Mouse (Mus musculus) bone marrow macrophage, adult 2 months (primary cell): ENCODE measurements around the gene Napsa. TPM values are rescaled to one million over a fixed set of nuclear protein-coding genes. Genes with fewer than 3 reads are reported as not detected.

ENCODE experiments used
- H3K27ac ChIP-seq: 2 replicates; pipeline ENCODE4 v1.5.1; 2012; ENCODE audit warnings: low read depth, low read length; ENCODE audit not compliant: insufficient read depth
- H3K4me1 ChIP-seq: 2 replicates; pipeline ENCODE4 v1.6.1; 2012; ENCODE audit warnings: low read length; ENCODE audit not compliant: control insufficient read depth, insufficient read depth
- H3K4me3 ChIP-seq: 2 replicates; pipeline ENCODE4 v1.5.1; 2012; ENCODE audit warnings: mild to moderate bottlenecking, low read length, moderate library complexity; ENCODE audit not compliant: insufficient read depth
- CTCF ChIP-seq: IDR thresholded peaks from 2 replicates; pipeline ENCODE4 v1.5.1; 2012; ENCODE audit warnings: low read depth, mild to moderate bottlenecking, low read length, moderate library complexity
- POLR2A ChIP-seq: IDR thresholded peaks from 2 replicates; pipeline ENCODE4 v1.6.1; 2012; ENCODE audit warnings: mild to moderate bottlenecking, low read depth, low read length, borderline replicate concordance
- polyA plus RNA-seq: library from polyadenylated mRNA; stranded (reverse); fragments of >200 nt; gene quantifications from 2 replicates; pipeline ENCODE4 v1.2.4, GENCODE M21; 2012; ENCODE audit not compliant: missing spikeins, insufficient read depth, insufficient read length

Gene Napsa
- polyA plus RNA-seq, 1 experiment: 224 TPM

GRCm38 (mm10) chr7:44624543-44624826, 52.3 kb downstream of the Napsa start:
- TF ChIP-seq POLR2A (no peak), CTCF (no peak)
- Histone ChIP-seq H3K27ac (no peak overlapping the region), H3K4me3 (no peak overlapping the region)

GRCm38 (mm10) chr7:44624828-44625227, 52.6 kb downstream of the Napsa start:
- Histone ChIP-seq H3K27ac (no peak overlapping the region), H3K4me3 (no peak overlapping the region), H3K4me1 (no peaks in the 10 kb centered on the region)
- no peak for TF ChIP-seq CTCF

More at GRCm38 (mm10) chr7:44624543-44624826, 52.3 kb downstream of the Napsa start:
- H3K4me1 ChIP-seq: no peaks in the 10 kb centered on the region

- Histone ChIP-seq H3K4me1 (no peaks in the 10 kb centered on the region), H3K27ac (no peak overlapping the region), H3K4me3 (no peak overlapping the region)
- TF ChIP-seq POLR2A: no peak
- no peak for TF ChIP-seq CTCF
Measured at GRCm38 (mm10) chr7:44625241-44626067, 53.3 kb downstream of the Napsa start.

- TF ChIP-seq POLR2A (no peak), CTCF (no peak)
- no peaks in the 10 kb centered on the region for H3K4me1 ChIP-seq
- no peak overlapping the region for H3K4me3 ChIP-seq
- no peak overlapping the region for H3K27ac ChIP-seq
Measured at GRCm38 (mm10) chr7:44626068-44626385, 53.8 kb downstream of the Napsa start.

- no peak overlapping the region for H3K4me3 ChIP-seq
- no peak overlapping the region for H3K27ac ChIP-seq
- no peaks in the 10 kb centered on the region for H3K4me1 ChIP-seq
- no peak for TF ChIP-seq CTCF
- TF ChIP-seq POLR2A: no peak
Measured at GRCm38 (mm10) chr7:44626966-44627365, 54.8 kb downstream of the Napsa start.

GRCm38 (mm10) chr7:44628402-44629034, 56.3 kb downstream of the Napsa start:
- no peak overlapping the region for H3K27ac ChIP-seq
- H3K4me3 ChIP-seq: no peak overlapping the region
- TF ChIP-seq POLR2A (no peak), CTCF (no peak)
- H3K4me1 ChIP-seq: no peaks in the 10 kb centered on the region

- no peak overlapping the region for H3K4me3 ChIP-seq
- no peak for TF ChIP-seq POLR2A
- TF ChIP-seq CTCF: no peak
- no peak overlapping the region for H3K27ac ChIP-seq
- no peaks in the 10 kb centered on the region for H3K4me1 ChIP-seq
Measured at GRCm38 (mm10) chr7:44630437-44630836, 58.3 kb downstream of the Napsa start.

- no peak overlapping the region for H3K4me3 ChIP-seq
- H3K4me1 ChIP-seq: no peaks in the 10 kb centered on the region
- TF ChIP-seq POLR2A (no peak), CTCF (no peak)
Measured at GRCm38 (mm10) chr7:44632676-44633075, 60.5 kb downstream of the Napsa start.

GRCm38 (mm10) chr7:44633407-44633806, 61.2 kb downstream of the Napsa start:
- Histone ChIP-seq H3K27ac (no peak overlapping the region), H3K4me3 (no peak overlapping the region), H3K4me1 (no peaks in the 10 kb centered on the region)
- TF ChIP-seq POLR2A: no peak
- TF ChIP-seq CTCF: no peak

More at GRCm38 (mm10) chr7:44632676-44633075, 60.5 kb downstream of the Napsa start:
- no peak overlapping the region for H3K27ac ChIP-seq

Other genes starting within 250 kb of the Napsa start
- 0.62 and 0.89 TPM in 2 replicates for gene Syt3, start 188.3 kb upstream of the Napsa start, polyA plus RNA-seq
- 1.2 TPM in 1 of 2 replicates, not detected in the other for gene 1700008O03Rik, start 186.6 kb upstream of the Napsa start, polyA plus RNA-seq
- gene Lrrc4b, start 143.4 kb upstream of the Napsa start, polyA plus RNA-seq: not detected in 2 replicates
- not detected in 2 replicates for gene Aspdh, start 107.0 kb upstream of the Napsa start, polyA plus RNA-seq
- gene Josd2, start 104.4 kb upstream of the Napsa start, polyA plus RNA-seq: 46.7 and 51.3 TPM in 2 replicates
- gene Emc10, start 75.9 kb upstream of the Napsa start, polyA plus RNA-seq: 82.1 and 89.3 TPM in 2 replicates
- gene Fam71e1, start 75.8 kb upstream of the Napsa start, polyA plus RNA-seq: 2.1 and 2.9 TPM in 2 replicates
- not detected in 2 replicates for gene Mybpc2, start 47.7 kb upstream of the Napsa start, polyA plus RNA-seq
- gene Spib, start 40.3 kb upstream of the Napsa start, polyA plus RNA-seq: 0.32 and 0.43 TPM in 2 replicates
- gene Pold1, start 23.5 kb upstream of the Napsa start, polyA plus RNA-seq: 18.7 and 25.8 TPM in 2 replicates
- gene Nr1h2, start 18.4 kb upstream of the Napsa start, polyA plus RNA-seq: 98.8 and 104 TPM in 2 replicates
- 0.36 and 1.6 TPM in 2 replicates for gene Kcnc3, start 18.3 kb downstream of the Napsa start, polyA plus RNA-seq
- gene Myh14, start 98.5 kb downstream of the Napsa start, polyA plus RNA-seq: not detected in 2 replicates
- not detected in 2 replicates for gene Izumo2, start 136.4 kb downstream of the Napsa start, polyA plus RNA-seq
- gene Vrk3, start 176.0 kb downstream of the Napsa start, polyA plus RNA-seq: 39.8 and 42.0 TPM in 2 replicates
- gene Zfp473, start 178.7 kb downstream of the Napsa start, polyA plus RNA-seq: 0.71 and 0.81 TPM in 2 replicates
- gene Nup62, start 243.7 kb downstream of the Napsa start, polyA plus RNA-seq: 30.8 and 36.7 TPM in 2 replicates
- 1.2 and 3.5 TPM in 2 replicates for gene Il4i1, start 244.0 kb downstream of the Napsa start, polyA plus RNA-seq
- 28.4 and 32.8 TPM in 2 replicates for gene Atf5, start 244.3 kb downstream of the Napsa start, polyA plus RNA-seq